Mouse (Mus musculus) right cerebral cortex, postnatal 10 days (tissue): ENCODE measurements at regions not wholly inside any gene's neighbourhood (a gene's known extent, or its start where the extent isn't known, plus 50 kb on each side); places are given as distances from the start of the nearest gene placed in this dataset.

Experiments used
- DNase-seq, 2 experiments: peaks; one replicate each; pipeline ENCODE4 v3.0.0; 2021; ENCODE audit warnings: low spot score in 2 of 2

GRCm38 (mm10) chr3:48658386-48658785, 1098.7 kb downstream of the Pcdh18 start:
- DNase-seq: no peak

- no peak for DNase-seq
Measured at GRCm38 (mm10) chr3:48655084-48655483, 1102.0 kb downstream of the Pcdh18 start.

GRCm38 (mm10) chr3:48631889-48632483, 1125.1 kb downstream of the Pcdh18 start:
- DNase-seq: no peak

- no peak for DNase-seq
Measured at GRCm38 (mm10) chr3:48608933-48609332, 1148.2 kb downstream of the Pcdh18 start.

GRCm38 (mm10) chr3:48604840-48605239, 1152.3 kb downstream of the Pcdh18 start:
- no peak for DNase-seq

- no peak for DNase-seq
Measured at GRCm38 (mm10) chr3:48587341-48587740, 1169.8 kb downstream of the Pcdh18 start.

- DNase-seq: no peak
Measured at GRCm38 (mm10) chr3:48586145-48586544, 1171.0 kb downstream of the Pcdh18 start.

- DNase-seq: no peak
Measured at GRCm38 (mm10) chr3:48584340-48584739, 1172.8 kb downstream of the Pcdh18 start.

- no peak for DNase-seq
Measured at GRCm38 (mm10) chr3:48582521-48582920, 1174.6 kb downstream of the Pcdh18 start.

- DNase-seq: no peak
Measured at GRCm38 (mm10) chr3:48579971-48580370, 1177.2 kb downstream of the Pcdh18 start.

GRCm38 (mm10) chr3:48579229-48579628, 1177.9 kb downstream of the Pcdh18 start:
- peak; percentile 22 to 23 for DNase-seq

- no peak for DNase-seq
Measured at GRCm38 (mm10) chr3:48546669-48547068, 1210.5 kb downstream of the Pcdh18 start.

GRCm38 (mm10) chr3:48515009-48515408, 1242.1 kb downstream of the Pcdh18 start:
- no peak for DNase-seq

- DNase-seq: no peak
Measured at GRCm38 (mm10) chr3:48503996-48504395, 1253.1 kb downstream of the Pcdh18 start.

- DNase-seq: no peak
Measured at GRCm38 (mm10) chr3:48464679-48465078, 1292.4 kb downstream of the Pcdh18 start.

GRCm38 (mm10) chr3:48441938-48442337, 1315.2 kb downstream of the Pcdh18 start:
- DNase-seq: no peak

- no peak for DNase-seq
Measured at GRCm38 (mm10) chr3:48429406-48430033, 1327.6 kb downstream of the Pcdh18 start.

GRCm38 (mm10) chr3:48389862-48390261, 1367.3 kb downstream of the Pcdh18 start:
- no peak for DNase-seq
